8 mouse cellular contexts compared by ENCODE assay signal in the genomic region with DNA sequence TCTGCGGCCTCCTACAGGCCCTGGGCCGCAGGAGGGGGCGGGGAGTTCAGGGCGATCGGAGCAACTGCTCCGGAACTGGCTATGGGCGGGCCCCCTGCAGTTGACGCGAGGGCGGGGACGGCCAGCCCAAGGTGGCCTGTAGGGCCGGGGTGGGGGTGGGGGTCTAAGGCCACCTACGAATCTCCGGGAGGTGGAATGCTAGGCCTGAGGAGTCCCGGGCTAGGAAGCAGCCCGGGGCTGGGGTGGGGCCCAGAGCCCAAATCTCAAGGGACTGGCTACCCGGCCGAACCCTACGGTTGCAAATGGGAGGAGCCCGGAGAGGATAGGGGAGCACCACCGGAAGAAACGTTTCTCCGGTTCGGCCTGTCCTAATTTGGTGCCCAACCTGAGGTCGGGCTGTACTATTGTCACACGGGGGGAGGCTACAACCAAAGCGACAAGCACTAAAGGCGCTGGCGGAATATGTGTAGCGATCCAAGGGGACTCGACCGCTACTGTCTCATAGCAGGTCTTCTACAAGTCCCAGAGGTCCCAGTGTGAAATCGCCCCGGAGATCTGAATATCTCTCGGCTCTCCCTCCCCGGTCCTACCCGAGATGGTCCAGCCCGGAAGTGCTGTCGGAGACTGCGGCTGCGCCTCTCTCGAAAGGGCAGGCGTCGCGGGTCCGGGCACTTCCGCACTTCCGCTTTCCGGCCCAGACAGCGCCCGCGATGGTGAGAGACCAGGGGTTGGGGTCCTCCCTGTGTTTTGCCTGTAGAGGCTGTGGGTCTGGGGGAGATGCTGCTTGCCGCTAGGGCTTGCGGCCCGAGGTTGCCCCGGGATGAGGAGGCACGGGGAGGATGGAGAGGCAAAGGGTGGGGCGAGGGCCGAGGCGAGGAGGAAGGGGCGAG. TPM values are rescaled to one million over a fixed set of nuclear protein-coding genes. Genes with fewer than 3 reads are reported as not detected.
DNase-seq lines count a peak whose midpoint lies in the region; ATAC-seq and TF ChIP-seq lines count a peak whose summit lies in the region.

Gene Tada3 (minus strand): TSS at position 388 of the 890 bp plus-strand sequence.
Gene Arpc4 (plus strand): TSS at position 620 of the 890 bp plus-strand sequence.

- WGBS in embryonic facial prominence, embryonic 13.5 days, result under 1% methylated on average over 61 of the region's 61 CpGs
- WGBS in kidney, adult 2 months, result under 1% methylated on average over 61 of the region's 61 CpGs
- WGBS in limb, embryonic 12.5 days, result under 1% methylated on average over 61 of the region's 61 CpGs
- WGBS in midbrain, embryonic 15.5 days, result 1% methylated on average over 61 of the region's 61 CpGs
- WGBS in spleen, adult 2 months, result 2% methylated on average over 61 of the region's 61 CpGs

- peak; percentile 98 for DNase-seq in 3134 (ENCODE audit: extremely low read depth, insufficient read length, low spot score)
- peak; percentile 93 to 94 for DNase-seq in adrenal gland, postnatal 36 days
- DNase-seq in heart, adult 18-20 months, result peak; percentile 95
- peak; percentile 96 for DNase-seq in kidney, adult 2 months
- peak; percentile 88 to 96 for DNase-seq in spleen, adult 2 months (ENCODE audit: low read depth in 1 of 2, low spot score in 2 of 2)

- H3K27ac ChIP-seq in embryonic facial prominence, embryonic 13.5 days, result peak within 1 kb of the TSS; percentile 94
- peak within 1 kb of the TSS; percentile 91 for H3K27ac ChIP-seq in kidney, adult 2 months (ENCODE audit: insufficient read depth, low read depth, low read length)
- peak within 1 kb of the TSS; percentile 93 for H3K27ac ChIP-seq in limb, embryonic 12.5 days
- H3K27ac ChIP-seq in midbrain, embryonic 15.5 days, result peak within 1 kb of the TSS; percentile 97
- peak within 1 kb of the TSS; percentile 97 for H3K27ac ChIP-seq in spleen, adult 2 months (ENCODE audit: insufficient read depth, low read length)

- peaks cover 57% of the 10 kb centered on the region for H3K36me3 ChIP-seq in embryonic facial prominence, embryonic 13.5 days
- peaks cover 2% of the 10 kb centered on the region for H3K36me3 ChIP-seq in kidney, adult 2 months (ENCODE audit: control insufficient read depth, insufficient read depth, low read length)
- peaks cover 60% of the 10 kb centered on the region for H3K36me3 ChIP-seq in limb, embryonic 12.5 days
- H3K36me3 ChIP-seq in midbrain, embryonic 15.5 days (replicated peaks), result peaks cover 46% of the 10 kb centered on the region
- H3K36me3 ChIP-seq in spleen, adult 2 months (ENCODE audit: control insufficient read depth, insufficient read depth, low read length), result peaks cover 32% of the 10 kb centered on the region

- H3K4me2 ChIP-seq in embryonic facial prominence, embryonic 13.5 days, result peak within 1 kb of the TSS; percentile 82
- peak within 1 kb of the TSS; percentile 93 for H3K4me2 ChIP-seq in limb, embryonic 12.5 days
- peak within 1 kb of the TSS; percentile 95 for H3K4me2 ChIP-seq in midbrain, embryonic 15.5 days

- H3K4me1 ChIP-seq in embryonic facial prominence, embryonic 13.5 days, result peaks cover 19% of the 10 kb centered on the region
- peaks cover 14% of the 10 kb centered on the region for H3K4me1 ChIP-seq in kidney, adult 2 months (ENCODE audit: control insufficient read depth, insufficient read depth, low read length)
- peaks cover 15% of the 10 kb centered on the region for H3K4me1 ChIP-seq in limb, embryonic 12.5 days (replicated peaks)
- H3K4me1 ChIP-seq in midbrain, embryonic 15.5 days, result peaks cover 26% of the 10 kb centered on the region
- H3K4me1 ChIP-seq in spleen, adult 2 months (ENCODE audit: control insufficient read depth, insufficient read depth, insufficient read length), result peaks cover 2% of the 10 kb centered on the region; the same call in 1 of the 2 replicates

- H3K9me3 ChIP-seq in embryonic facial prominence, embryonic 13.5 days, result no peaks in the 10 kb centered on the region
- no peaks in the 10 kb centered on the region for H3K9me3 ChIP-seq in limb, embryonic 12.5 days
- H3K9me3 ChIP-seq in midbrain, embryonic 15.5 days, result no peaks in the 10 kb centered on the region

- no peak for TF ChIP-seq CTCF in kidney, adult 2 months (conservative IDR thresholded peaks at IDR 0.05; ENCODE audit: insufficient read depth, insufficient read length, low read depth, low read length)
- TF ChIP-seq CTCF in spleen, adult 2 months (IDR thresholded peaks at IDR 0.05; ENCODE audit: extremely low read depth, insufficient read depth, insufficient read length, insufficient replicate concordance), result no peak

- peak; percentile 42 for TF ChIP-seq POLR2A in kidney, adult 2 months (IDR thresholded peaks at IDR 0.05; ENCODE audit: low read depth, low read length)
- peak; percentile 85 for TF ChIP-seq POLR2A in spleen, adult 2 months (IDR thresholded peaks at IDR 0.05; ENCODE audit: low read depth, low read length)

- H3K9ac ChIP-seq in embryonic facial prominence, embryonic 13.5 days, result peak within 1 kb of the TSS; percentile 94
- peak within 1 kb of the TSS; percentile 96 for H3K9ac ChIP-seq in limb, embryonic 12.5 days (replicated peaks)
- peak within 1 kb of the TSS; percentile 98 for H3K9ac ChIP-seq in midbrain, embryonic 15.5 days

- H3K4me3 ChIP-seq in embryonic facial prominence, embryonic 13.5 days, result peak within 1 kb of the TSS; percentile 100
- H3K4me3 ChIP-seq in kidney, adult 2 months (ENCODE audit: insufficient read depth, low read depth, low read length), result peak within 1 kb of the TSS; percentile 74
- H3K4me3 ChIP-seq in limb, embryonic 12.5 days (replicated peaks), result peak within 1 kb of the TSS; percentile 97
- peak within 1 kb of the TSS; percentile 100 for H3K4me3 ChIP-seq in midbrain, embryonic 15.5 days
- peak within 1 kb of the TSS; percentile 96 for H3K4me3 ChIP-seq in spleen, adult 2 months (ENCODE audit: extremely low read depth, insufficient read depth, insufficient read length)

- peak; percentile 94 for ATAC-seq in embryonic facial prominence, embryonic 13.5 days (ENCODE audit: insufficient number of reproducible peaks, insufficient read depth, low FRiP score, low TSS enrichment, low read depth)
- ATAC-seq in limb, embryonic 12.5 days (ENCODE audit: insufficient number of reproducible peaks, insufficient read depth, low FRiP score, low TSS enrichment, low read depth), result peak; percentile 95
- ATAC-seq in midbrain, embryonic 15.5 days (replicated peaks), result peak; percentile 97

- no peaks in the 10 kb centered on the region for H3K27me3 ChIP-seq in embryonic facial prominence, embryonic 13.5 days
- no peaks in the 10 kb centered on the region for H3K27me3 ChIP-seq in kidney, adult 2 months (replicated peaks; ENCODE audit: control insufficient read depth, insufficient read depth, low read length)
- no peaks in the 10 kb centered on the region for H3K27me3 ChIP-seq in limb, embryonic 12.5 days
- no peaks in the 10 kb centered on the region for H3K27me3 ChIP-seq in midbrain, embryonic 15.5 days (replicated peaks)
- no peaks in the 10 kb centered on the region for H3K27me3 ChIP-seq in spleen, adult 2 months (ENCODE audit: control insufficient read depth, insufficient read depth, low read length)

RNA-seq across cellular contexts. Expression of gene Tada3, which starts in this region (rescaled TPM):
- total RNA-seq in adrenal gland, postnatal 36 days (2021), result 10 to 100 TPM; 36.3 to 43.8 TPM
- polyA plus RNA-seq in embryonic facial prominence, embryonic 13.5 days (2015; fragmentation: Nextera tagmentation; extraction: Ambion mirVana), result 47.5 and 51.9 TPM in 2 replicates
- 10 to 100 TPM; 24.9 to 28.1 TPM for total RNA-seq in heart, adult 18-20 months (2021)
- 23.5 and 24.3 TPM in 2 replicates for polyA plus RNA-seq in kidney, adult 2 months (2012; rRNA removed)
- polyA plus RNA-seq in limb, embryonic 12.5 days (2016; fragmentation: Nextera tagmentation; extraction: Ambion mirVana), result 45.4 and 48.9 TPM in 2 replicates
- polyA plus RNA-seq in midbrain, embryonic 15.5 days (2015; fragmentation: Nextera tagmentation; extraction: Ambion mirVana), result 80.4 and 81.6 TPM in 2 replicates
- 17.1 and 22.1 TPM in 2 replicates for polyA plus RNA-seq in spleen, adult 2 months (2012; rRNA removed)

RNA-seq across cellular contexts. Expression of gene Arpc4, which starts in this region (rescaled TPM):
- total RNA-seq in adrenal gland, postnatal 36 days (2021), result 100 to 1,000 TPM; 193 to 213 TPM
- 357 and 384 TPM in 2 replicates for polyA plus RNA-seq in embryonic facial prominence, embryonic 13.5 days (2015; fragmentation: Nextera tagmentation; extraction: Ambion mirVana)
- total RNA-seq in heart, adult 18-20 months (2021), result 10 to 100 TPM; 63.3 to 66.7 TPM
- polyA plus RNA-seq in kidney, adult 2 months (2012; rRNA removed), result 73.8 and 79.1 TPM in 2 replicates
- 336 and 348 TPM in 2 replicates for polyA plus RNA-seq in limb, embryonic 12.5 days (2016; fragmentation: Nextera tagmentation; extraction: Ambion mirVana)
- 430 and 433 TPM in 2 replicates for polyA plus RNA-seq in midbrain, embryonic 15.5 days (2015; fragmentation: Nextera tagmentation; extraction: Ambion mirVana)
- 87.2 and 94.8 TPM in 2 replicates for polyA plus RNA-seq in spleen, adult 2 months (2012; rRNA removed)

Comparison
In these comparisons a context has a peak if more than half of its experiments do, and no peak if none do; other contexts are left out.
1. Peak in every context shown above with its lines: DNase-seq, ATAC-seq, H3K4me3 ChIP-seq and H3K27ac ChIP-seq.